Mouse (Mus musculus) spleen, adult 12 weeks (tissue): ENCODE measurements around the gene Mapre3.

Experiments
- DNase-seq: peaks from one replicate; pipeline ENCODE4 v3.0.0; 2022; ENCODE audit warnings: low spot score

Gene Mapre3

GRCm38 (mm10) chr5:30814424-30815119 is at the start of gene Mapre3:
Gene Mapre3 (plus strand): TSS chr5:30814641.
- peak; percentile 65 for DNase-seq

- no peak for DNase-seq
Observed at GRCm38 (mm10) chr5:30765596-30766370, 48.7 kb upstream of the Mapre3 start.

DNA sequence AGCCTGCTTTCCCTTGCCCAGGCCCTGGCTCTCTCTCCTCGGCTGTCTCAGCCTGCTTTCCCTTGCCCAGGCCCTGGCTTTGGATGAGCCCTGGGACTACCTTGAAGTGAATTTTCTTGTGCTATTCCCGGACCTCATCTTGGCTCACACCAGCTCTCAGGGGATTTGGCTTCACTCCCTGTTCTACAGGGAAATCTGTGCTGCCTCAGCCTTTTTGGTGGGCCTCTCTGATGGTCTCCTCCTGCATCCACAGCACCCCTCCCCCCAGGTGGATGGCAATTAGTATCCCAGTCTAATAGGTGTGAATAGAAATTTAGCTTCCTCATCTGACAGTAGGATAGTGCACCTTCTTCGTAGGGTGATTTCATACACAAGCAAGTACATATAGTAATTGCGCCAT is 46.4 kb upstream of the Mapre3 start:
- no peak for DNase-seq

GRCm38 (mm10) chr5:30768598-30768997 is 45.8 kb upstream of the Mapre3 start:
- DNase-seq: no peak

DNA sequence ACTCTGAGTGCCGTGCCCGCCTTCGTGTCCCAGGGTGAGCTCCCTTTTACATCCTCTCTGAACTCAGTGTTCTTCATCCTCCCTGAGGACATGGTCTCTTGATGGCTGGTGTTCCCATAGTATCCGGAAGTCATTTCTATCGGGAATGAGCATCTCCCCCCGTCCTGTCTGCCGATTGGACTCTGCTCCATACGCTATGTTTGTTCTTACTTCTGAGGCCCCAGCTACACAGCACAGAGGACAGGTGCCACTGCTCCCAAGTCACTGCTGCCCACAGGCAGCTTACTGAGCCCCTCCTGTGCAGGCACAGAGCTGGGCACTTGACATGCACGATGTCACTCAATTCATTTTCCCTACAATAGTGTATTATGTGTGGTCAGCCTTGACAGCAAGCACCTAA is 45.4 kb upstream of the Mapre3 start:
- DNase-seq: no peak

DNA sequence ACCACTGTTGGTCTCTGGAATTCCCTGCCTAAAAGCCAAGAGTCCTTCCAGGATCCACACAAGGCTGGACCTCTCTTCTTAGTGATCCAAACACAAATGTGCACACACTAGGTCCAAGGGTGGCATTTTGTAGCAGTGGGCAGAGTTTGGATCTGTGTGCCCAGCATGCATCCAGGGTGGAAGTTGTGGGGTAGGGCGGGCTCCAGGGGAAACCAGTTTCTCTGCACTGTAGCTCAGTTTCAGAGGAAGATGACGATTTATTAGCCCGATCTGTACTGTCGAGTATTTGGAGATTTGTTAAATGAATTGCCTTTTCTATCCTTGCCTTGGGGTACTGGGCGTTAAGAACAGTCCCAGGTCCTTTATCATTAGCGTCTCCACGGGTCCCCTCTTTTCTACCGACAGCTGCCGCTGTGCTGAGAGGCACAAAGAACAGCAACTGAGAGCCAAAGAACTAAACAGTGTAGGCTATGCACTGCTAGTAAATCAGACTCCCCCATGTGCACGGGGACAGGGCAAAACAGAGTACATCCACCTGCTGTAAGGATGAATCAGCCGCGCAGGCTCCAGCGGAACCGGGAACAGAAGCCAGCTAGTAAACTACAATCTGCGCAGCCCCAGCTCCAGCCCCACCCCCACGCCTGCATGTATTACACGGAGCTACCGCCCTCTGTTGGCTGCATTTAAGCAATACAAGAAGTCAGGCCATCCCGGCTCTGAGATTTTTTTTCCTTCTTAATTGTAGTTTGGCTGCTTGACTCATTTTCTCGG is 39.7 kb upstream of the Mapre3 start:
- no peak for DNase-seq

DNA sequence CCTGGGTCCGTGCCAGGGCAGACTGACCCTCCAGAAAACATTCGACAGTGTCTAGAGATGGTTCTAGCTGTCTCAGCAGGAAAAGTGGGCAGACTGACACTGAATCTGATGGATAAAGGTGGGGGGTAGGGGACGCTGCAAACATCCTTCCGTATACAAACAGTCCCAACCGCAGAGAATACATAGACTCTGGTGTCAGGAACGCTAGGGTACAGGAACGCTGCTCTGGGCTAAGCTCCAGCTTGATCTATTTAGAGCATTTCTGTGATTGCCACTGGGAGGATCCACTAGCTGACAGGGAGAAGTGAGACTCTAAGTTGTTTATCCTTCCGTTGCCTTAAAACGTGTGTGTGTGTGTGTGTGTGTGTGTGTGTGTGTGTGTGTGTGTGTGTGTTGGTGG is 33.7 kb upstream of the Mapre3 start:
- DNase-seq: no peak

DNA sequence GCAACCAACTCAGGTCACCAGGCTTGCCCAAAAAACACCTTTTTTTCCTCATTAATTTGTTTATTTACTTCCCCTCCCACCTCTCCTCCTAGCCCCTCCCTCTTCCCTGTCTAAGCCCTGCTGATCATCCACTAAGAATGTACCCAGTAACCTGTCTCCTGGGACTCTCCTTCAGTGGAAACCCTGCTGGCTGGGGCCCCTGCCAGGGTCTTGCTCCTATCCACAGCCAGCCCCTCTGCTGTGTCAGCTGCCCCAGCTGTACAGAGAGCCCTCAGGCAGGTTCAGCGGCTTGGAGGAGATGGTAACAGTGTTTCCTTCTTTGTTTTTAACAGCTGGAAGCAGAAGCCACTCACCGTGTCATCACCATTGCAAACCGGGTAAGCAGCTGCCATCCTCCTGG is 33.3 kb upstream of the Mapre3 start:
- DNase-seq: no peak

DNA sequence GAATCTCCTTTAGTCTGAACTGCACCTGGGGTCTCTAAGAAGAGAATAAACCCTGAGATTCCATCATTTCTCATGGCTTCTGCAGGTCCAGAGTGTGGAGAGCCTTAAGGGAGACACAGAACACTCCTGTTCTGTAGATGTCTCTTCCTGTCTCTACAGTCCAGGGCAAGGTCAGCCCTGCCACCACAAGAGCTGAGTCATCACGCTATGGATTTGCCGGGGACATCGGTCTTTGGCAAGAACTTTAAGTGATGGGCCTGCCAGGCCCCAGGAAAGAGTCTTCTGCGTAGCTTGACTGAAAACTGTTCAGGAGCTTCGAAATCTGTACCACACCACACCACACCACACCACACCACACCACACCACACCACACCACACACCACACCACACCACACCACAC is 27.1 kb upstream of the Mapre3 start:
- DNase-seq: no peak

- DNase-seq: no peak
Observed at GRCm38 (mm10) chr5:30790047-30790446, 24.4 kb upstream of the Mapre3 start.

GRCm38 (mm10) chr5:30796125-30796524 is 18.3 kb upstream of the Mapre3 start:
- DNase-seq: peak; percentile 58

- DNase-seq: peak; percentile 52
Observed at GRCm38 (mm10) chr5:30797482-30797881, 17.0 kb upstream of the Mapre3 start.

- no peak for DNase-seq
Observed at GRCm38 (mm10) chr5:30797982-30798381, 16.5 kb upstream of the Mapre3 start.

GRCm38 (mm10) chr5:30798965-30799364 is 15.5 kb upstream of the Mapre3 start:
- no peak for DNase-seq

GRCm38 (mm10) chr5:30802724-30803467 is 11.5 kb upstream of the Mapre3 start:
- no peak for DNase-seq

DNA sequence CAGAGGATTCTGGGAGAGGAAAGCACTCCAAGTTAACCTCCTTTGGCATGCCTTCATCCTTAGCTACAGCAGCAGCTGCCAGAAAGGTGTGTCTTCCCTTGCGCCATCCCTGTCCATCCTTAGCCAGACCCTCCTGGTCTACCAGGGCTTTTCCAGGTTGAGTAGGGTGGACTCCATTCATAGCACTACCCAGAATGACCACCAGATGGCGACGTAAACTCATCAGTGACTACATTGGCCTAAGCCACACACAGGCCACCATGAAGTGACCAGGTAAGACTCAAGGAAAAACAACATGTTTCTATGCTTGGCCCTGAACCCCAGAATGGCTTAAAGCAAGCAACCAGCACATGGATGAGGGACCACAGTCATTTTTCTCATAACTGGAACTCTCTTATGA is 8.3 kb upstream of the Mapre3 start:
- DNase-seq: peak; percentile 71

DNA sequence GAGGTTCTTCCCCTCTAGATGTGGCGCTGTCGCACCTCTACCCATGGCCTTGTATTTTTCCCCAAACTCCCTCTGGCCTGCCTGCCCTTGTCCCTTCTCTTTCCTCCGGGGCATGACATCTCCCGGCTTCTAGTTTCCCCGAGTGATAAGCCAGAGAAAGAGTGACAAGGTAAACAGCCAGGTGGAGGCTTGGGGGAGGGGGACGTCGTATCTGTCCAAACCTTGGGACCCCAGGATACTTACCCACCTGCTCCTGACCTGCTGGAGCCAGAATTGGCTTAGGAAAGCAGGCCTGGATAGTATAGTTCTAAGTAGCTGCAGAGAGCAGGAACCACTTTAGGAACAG is 652 bp downstream of the Mapre3 start:
- DNase-seq: no peak

GRCm38 (mm10) chr5:30816261-30816791 is 1.9 kb downstream of the Mapre3 start:
- DNase-seq: no peak

- DNase-seq: no peak
Observed at GRCm38 (mm10) chr5:30818758-30819309, 4.4 kb downstream of the Mapre3 start.

- no peak for DNase-seq
Observed at GRCm38 (mm10) chr5:30822689-30823088, 8.2 kb downstream of the Mapre3 start.

- DNase-seq: no peak
Observed at GRCm38 (mm10) chr5:30823091-30823490, 8.7 kb downstream of the Mapre3 start.
